Mouse (Mus musculus): ENCODE measurements at regions not wholly inside any gene's neighbourhood (a gene's known extent, or its start where the extent isn't known, plus 50 kb on each side); places are given as distances from the start of the nearest gene placed in this dataset.
A peak's percentile ranks its signal among the peaks of the same experiment; 100 is the strongest.

GRCm38 (mm10) chr9:99800076-99800475 is 75.9 kb downstream of the Sox14 start:
- Histone ChIP-seq H3K4me1 (replicated peaks) (no peaks in the 10 kb centered on the region), H3K36me3 (replicated peaks) (no peaks in the 10 kb centered on the region), H3K4me2 (peak overlapping the region; percentile 34), H3K27ac (replicated peaks) (no peak overlapping the region), H3K9me3 (replicated peaks) (no peaks in the 10 kb centered on the region), H3K27me3 (peaks cover 7% of the 10 kb centered on the region), H3K4me3 (replicated peaks) (0 out of 2 replicates have a peak overlapping the region, but pooled peaks have one; percentile 4), H3K9ac (no peak overlapping the region)
- ATAC-seq (ENCODE audit: insufficient read depth), result no peak
- 3% methylated on average over 13 of the region's 13 CpGs for WGBS (ENCODE audit: insufficient replicate concordance)

DNA sequence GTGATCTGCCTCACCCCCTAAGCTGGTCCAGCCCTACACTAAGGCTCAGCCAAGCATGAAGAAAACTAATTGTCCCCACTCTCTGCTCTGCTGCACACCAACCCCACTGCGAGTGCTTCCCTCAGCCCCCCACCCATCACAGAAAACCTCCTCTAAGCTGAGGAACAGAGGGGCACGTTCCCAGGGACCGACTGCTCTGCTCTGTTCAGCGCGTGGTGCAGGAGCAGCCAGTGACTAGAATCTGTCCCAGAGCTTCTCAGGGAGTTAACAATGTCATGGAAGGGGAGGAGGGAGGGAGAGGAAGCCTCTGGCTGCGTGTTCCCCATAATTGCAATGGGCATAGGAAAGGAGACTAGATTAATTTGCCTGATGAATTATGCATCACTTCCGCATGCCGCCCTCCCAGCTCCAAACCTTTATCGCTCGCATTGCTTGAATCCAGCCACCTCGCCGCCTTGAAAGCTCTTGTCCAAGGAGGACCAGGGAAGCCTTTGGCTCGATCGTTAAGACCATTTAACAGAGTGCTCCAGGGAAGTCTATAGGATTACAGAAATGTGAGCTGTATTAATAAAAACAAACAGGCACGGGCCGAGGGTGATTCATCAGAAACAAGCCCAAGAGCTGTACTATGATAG is 76.5 kb downstream of the Sox14 start:
- H3K9ac ChIP-seq, result no peak overlapping the region
- 0 out of 2 replicates have a peak overlapping the region, but pooled peaks have one; percentile 4 for H3K4me3 ChIP-seq (replicated peaks)
- H3K4me2 ChIP-seq, result peak overlapping the region; percentile 34
- 5% methylated on average over 16 of the region's 16 CpGs for WGBS (ENCODE audit: insufficient replicate concordance)
- no peak overlapping the region for H3K27ac ChIP-seq (replicated peaks)
- H3K27me3 ChIP-seq, result peaks cover 7% of the 10 kb centered on the region
- no peaks in the 10 kb centered on the region for H3K36me3 ChIP-seq (replicated peaks)
- no peak for ATAC-seq (ENCODE audit: insufficient read depth)
- no peaks in the 10 kb centered on the region for H3K9me3 ChIP-seq (replicated peaks)
- no peaks in the 10 kb centered on the region for H3K4me1 ChIP-seq (replicated peaks)

GRCm38 (mm10) chr9:99797066-99797770 is 78.8 kb downstream of the Sox14 start:
- Histone ChIP-seq H3K4me2 (no peak overlapping the region), H3K4me3 (replicated peaks) (no peak overlapping the region), H3K9me3 (replicated peaks) (no peaks in the 10 kb centered on the region), H3K36me3 (replicated peaks) (no peaks in the 10 kb centered on the region), H3K4me1 (replicated peaks) (no peaks in the 10 kb centered on the region), H3K27ac (replicated peaks) (no peak overlapping the region), H3K9ac (no peak overlapping the region), H3K27me3 (peaks cover 7% of the 10 kb centered on the region)
- WGBS (ENCODE audit: insufficient replicate concordance), result 56% methylated on average over 9 of the region's 9 CpGs
- ATAC-seq (ENCODE audit: insufficient read depth), result no peak

GRCm38 (mm10) chr9:99792700-99793099 is 75.6 kb upstream of the Cldn18 start:
- Histone ChIP-seq H3K9ac (no peak overlapping the region), H3K36me3 (replicated peaks) (no peaks in the 10 kb centered on the region), H3K9me3 (replicated peaks) (no peaks in the 10 kb centered on the region), H3K4me3 (replicated peaks) (no peak overlapping the region), H3K4me2 (no peak overlapping the region), H3K27me3 (no peaks in the 10 kb centered on the region; the same call in 1 of the 2 replicates), H3K27ac (replicated peaks) (no peak overlapping the region), H3K4me1 (replicated peaks) (no peaks in the 10 kb centered on the region)
- 63% methylated on average over 7 of the region's 7 CpGs for WGBS (ENCODE audit: insufficient replicate concordance)
- ATAC-seq (ENCODE audit: insufficient read depth), result no peak

DNA sequence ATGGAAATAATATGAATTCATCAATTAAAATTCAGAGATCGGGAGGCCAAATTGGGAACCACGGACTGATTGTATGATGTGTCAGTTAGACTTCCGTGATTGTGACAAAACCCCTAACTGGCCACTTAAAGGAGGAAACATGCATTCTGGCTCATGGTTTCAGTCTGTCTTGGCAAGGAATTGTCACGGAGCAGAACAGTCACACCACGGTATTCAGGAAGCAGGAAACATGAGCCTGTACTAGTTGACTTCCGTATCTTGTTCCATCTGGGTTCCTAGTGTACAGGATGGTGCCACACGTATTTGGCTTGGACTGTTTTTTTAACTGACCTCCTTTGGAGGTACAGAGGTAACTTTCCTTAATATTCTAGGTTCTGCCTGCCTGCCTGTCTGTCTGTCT is 69.8 kb upstream of the Cldn18 start:
- Histone ChIP-seq H3K27me3 (no peaks in the 10 kb centered on the region), H3K36me3 (replicated peaks) (no peaks in the 10 kb centered on the region), H3K4me1 (replicated peaks) (no peaks in the 10 kb centered on the region), H3K4me3 (replicated peaks) (no peak overlapping the region), H3K9ac (no peak overlapping the region), H3K4me2 (no peak overlapping the region), H3K27ac (replicated peaks) (no peak overlapping the region), H3K9me3 (replicated peaks) (no peaks in the 10 kb centered on the region)
- no peak for ATAC-seq (ENCODE audit: insufficient read depth)
- 30% methylated on average over 7 of the region's 7 CpGs for WGBS (ENCODE audit: insufficient replicate concordance)

DNA sequence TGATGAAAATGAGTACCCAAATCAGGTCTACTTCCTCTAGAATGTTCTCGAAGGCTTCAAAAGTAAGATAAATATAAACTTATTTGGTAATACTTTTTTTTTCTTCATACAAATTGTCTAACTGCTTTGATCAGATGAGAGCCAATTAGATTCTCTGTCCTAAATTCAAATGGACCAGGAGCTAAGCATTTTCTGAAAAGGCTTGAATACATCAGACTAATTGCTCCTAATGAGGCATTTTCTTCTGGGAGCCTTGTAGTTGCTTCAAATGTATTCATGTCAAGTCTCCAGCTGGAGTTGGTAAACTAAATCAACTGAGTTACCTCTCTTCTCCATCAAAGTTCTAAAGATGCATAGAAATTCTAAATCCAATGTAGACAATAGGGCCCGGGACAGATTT is 66.1 kb upstream of the Cldn18 start:
- no peak for ATAC-seq (ENCODE audit: insufficient read depth)
- Histone ChIP-seq H3K4me2 (no peak overlapping the region), H3K36me3 (replicated peaks) (no peaks in the 10 kb centered on the region), H3K9me3 (replicated peaks) (no peaks in the 10 kb centered on the region), H3K27ac (replicated peaks) (no peak overlapping the region), H3K9ac (no peak overlapping the region), H3K4me1 (replicated peaks) (no peaks in the 10 kb centered on the region), H3K27me3 (no peaks in the 10 kb centered on the region), H3K4me3 (replicated peaks) (no peak overlapping the region)
- WGBS (ENCODE audit: insufficient replicate concordance), result 52% methylated on average over 2 of the region's 2 CpGs

- H3K4me2 ChIP-seq, result no peak overlapping the region
- H3K36me3 ChIP-seq (replicated peaks), result no peaks in the 10 kb centered on the region
- no peaks in the 10 kb centered on the region for H3K4me1 ChIP-seq (replicated peaks)
- no peak overlapping the region for H3K27ac ChIP-seq (replicated peaks)
- H3K9me3 ChIP-seq (replicated peaks), result no peaks in the 10 kb centered on the region
- 57% methylated on average over 7 of the region's 7 CpGs for WGBS (ENCODE audit: insufficient replicate concordance)
- no peak overlapping the region for H3K9ac ChIP-seq
- ATAC-seq (ENCODE audit: insufficient read depth), result no peak
- H3K27me3 ChIP-seq, result no peaks in the 10 kb centered on the region
- no peak overlapping the region for H3K4me3 ChIP-seq (replicated peaks)
Measured at GRCm38 (mm10) chr9:99782364-99783119, 65.5 kb upstream of the Cldn18 start.

DNA sequence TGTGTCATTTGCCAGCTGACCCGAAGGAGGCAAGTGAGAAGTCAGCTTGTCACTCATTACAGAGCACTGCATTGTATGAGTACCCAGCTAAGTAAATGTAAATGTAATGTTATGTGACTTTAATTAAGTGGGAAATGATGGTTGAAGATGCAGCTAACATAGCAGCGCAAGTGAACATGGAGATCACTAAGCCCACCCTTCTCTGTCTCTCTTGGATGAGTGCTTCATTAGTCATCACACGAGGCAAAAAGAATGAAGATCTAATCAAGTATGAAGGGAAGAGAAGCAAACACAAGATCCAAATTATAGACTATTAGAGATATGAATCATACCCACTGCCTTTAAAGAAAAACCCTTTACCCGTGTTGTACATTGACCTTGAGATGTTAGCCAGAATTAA is 61.8 kb upstream of the Cldn18 start:
- H3K27ac ChIP-seq (replicated peaks), result no peak overlapping the region
- ATAC-seq (ENCODE audit: insufficient read depth), result no peak
- 70% methylated on average over 4 of the region's 4 CpGs for WGBS (ENCODE audit: insufficient replicate concordance)

GRCm38 (mm10) chr9:99770696-99771095 is 53.6 kb upstream of the Cldn18 start:
- no peak overlapping the region for H3K9ac ChIP-seq
- no peak overlapping the region for H3K4me3 ChIP-seq (replicated peaks)
- H3K27ac ChIP-seq (replicated peaks), result no peak overlapping the region
- no peaks in the 10 kb centered on the region for H3K27me3 ChIP-seq
- WGBS (ENCODE audit: insufficient replicate concordance), result 29% methylated on average over 10 of the region's 10 CpGs
- no peaks in the 10 kb centered on the region for H3K36me3 ChIP-seq (replicated peaks)
- no peak for ATAC-seq (ENCODE audit: insufficient read depth)
- H3K4me2 ChIP-seq, result no peak overlapping the region
- no peaks in the 10 kb centered on the region for H3K9me3 ChIP-seq (replicated peaks)
- no peaks in the 10 kb centered on the region for H3K4me1 ChIP-seq (replicated peaks)

More for the DNA sequence above, 61.8 kb upstream of the Cldn18 start:
- Histone ChIP-seq H3K9me3 (replicated peaks) (no peaks in the 10 kb centered on the region), H3K36me3 (replicated peaks) (no peaks in the 10 kb centered on the region), H3K27me3 (no peaks in the 10 kb centered on the region), H3K4me2 (no peak overlapping the region), H3K4me1 (replicated peaks) (no peaks in the 10 kb centered on the region), H3K9ac (no peak overlapping the region), H3K4me3 (replicated peaks) (no peak overlapping the region)

Measured in liver, embryonic 15.5 days (tissue).